Mouse (Mus musculus) ovary, postnatal 10 days (tissue): Measurements from ENCODE around the gene Rnd1.

Experiments used
- DNase-seq: peaks from one replicate; pipeline ENCODE4 v3.0.0; 2022; ENCODE audit warnings: low spot score

Gene Rnd1

DNA sequence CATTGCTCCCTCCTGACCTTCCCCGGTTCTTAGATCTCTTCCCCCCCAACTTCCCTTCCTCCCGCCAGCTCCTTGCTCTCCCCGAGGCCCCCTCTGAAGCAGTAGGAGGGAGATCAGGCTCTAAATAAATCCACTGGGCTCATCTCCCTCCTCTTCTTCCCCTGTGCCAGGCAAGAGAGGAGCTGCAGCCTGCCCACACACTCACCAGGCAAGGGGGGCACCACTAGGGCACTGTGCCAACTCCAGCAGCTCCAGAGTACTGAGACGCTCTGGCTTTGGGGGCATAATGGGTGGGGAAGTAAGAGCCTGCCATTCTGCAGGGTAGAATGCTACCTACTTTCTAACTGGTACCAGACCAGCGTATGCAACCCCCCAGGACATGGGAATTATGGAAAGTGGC, 40.7 kb downstream of the Rnd1 start:
- DNase-seq: no peak

DNA sequence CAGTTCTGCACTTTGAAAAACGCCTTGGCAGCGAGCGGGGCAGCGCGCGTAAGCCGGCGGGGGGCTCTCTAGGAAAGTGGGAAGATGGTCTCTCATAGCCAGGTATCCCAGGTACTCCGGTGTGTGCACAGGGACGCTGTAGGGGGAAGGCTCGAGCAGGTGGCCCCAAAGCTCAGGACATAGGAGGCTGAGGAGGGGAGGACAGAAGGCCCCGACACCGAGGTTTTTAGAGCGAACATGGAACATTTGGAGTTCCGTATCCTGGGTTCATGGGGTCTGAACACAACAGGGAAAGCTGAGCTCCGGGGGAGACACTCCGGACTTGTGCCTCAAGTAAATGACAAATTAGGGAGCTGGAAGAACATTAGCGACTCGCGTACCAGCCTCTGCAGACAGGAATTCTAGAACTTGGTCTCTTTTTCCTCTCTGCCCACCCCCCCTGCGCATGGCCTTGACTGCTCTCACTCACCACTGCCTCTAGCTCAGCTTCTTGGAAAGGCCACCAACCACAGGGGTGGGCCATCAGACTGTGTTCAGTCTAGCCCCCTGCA, 41.9 kb downstream of the Rnd1 start:
- no peak for DNase-seq

DNA sequence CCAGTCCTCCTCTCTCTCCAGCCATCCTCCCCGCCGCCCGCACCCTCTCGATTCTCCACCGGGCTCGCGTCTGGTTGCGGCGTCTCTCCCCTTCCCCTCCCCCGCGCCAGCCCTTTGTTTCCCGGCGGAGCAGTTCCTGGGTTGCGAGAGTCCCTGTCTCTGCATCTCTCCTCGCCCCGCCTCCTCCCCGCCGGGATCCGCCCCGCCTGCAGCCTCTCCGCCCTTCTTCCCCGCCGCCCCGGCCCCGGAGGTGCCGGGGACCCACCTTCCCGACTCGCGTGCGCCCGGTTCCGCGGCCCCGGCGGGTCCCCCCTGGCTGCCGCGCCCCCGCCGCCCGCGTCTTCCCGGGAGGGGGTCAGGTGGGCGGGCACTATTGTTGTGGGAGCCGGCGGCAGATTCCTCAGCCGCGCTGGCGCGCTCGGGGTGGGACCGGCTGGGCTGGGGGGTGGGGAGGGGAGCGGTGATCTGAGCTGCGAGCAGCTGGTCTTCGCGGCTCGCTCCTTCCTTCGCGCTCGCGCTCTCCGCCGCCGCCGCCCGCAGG, 42.6 kb downstream of the Rnd1 start:
- peak; percentile 70 for DNase-seq

- DNase-seq: no peak
These were observed 43.3 kb downstream of the Rnd1 start for GRCm38 (mm10) chr15:98633822-98634470.

- no peak for DNase-seq
These were observed 44.3 kb downstream of the Rnd1 start for GRCm38 (mm10) chr15:98632921-98633320.

- peak; percentile 52 for DNase-seq
These were observed 45.0 kb downstream of the Rnd1 start for GRCm38 (mm10) chr15:98632107-98632744.

GRCm38 (mm10) chr15:98631493-98631892, 45.8 kb downstream of the Rnd1 start:
- peak; percentile 54 for DNase-seq

DNA sequence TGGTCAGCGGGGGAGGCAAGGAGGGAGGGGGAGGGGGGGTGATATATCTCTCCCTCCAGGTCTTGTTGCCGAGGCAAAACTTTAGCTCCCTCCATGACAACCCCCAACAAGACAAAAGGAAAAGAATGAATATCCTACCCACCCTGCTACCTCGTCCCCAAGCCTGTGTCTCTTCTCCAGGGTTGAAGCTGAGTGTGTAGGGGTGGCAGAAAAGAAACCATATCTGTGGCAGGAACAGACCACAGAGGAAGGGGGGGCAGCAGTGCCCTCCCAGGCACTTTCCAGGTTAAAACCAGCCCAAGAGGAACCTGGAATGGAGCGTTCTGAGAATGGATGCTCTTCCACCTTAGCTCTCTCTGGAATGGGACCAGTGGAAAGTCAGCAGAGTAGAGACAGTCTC, 46.7 kb downstream of the Rnd1 start, which contains the start of gene Cacnb3:
Gene Cacnb3 (plus strand): TSS at position 301 of the 400 bp plus-strand sequence.
- DNase-seq: no peak

- no peak for DNase-seq
These were observed 47.8 kb downstream of the Rnd1 start for GRCm38 (mm10) chr15:98629464-98629863.

GRCm38 (mm10) chr15:98628589-98629254, 48.5 kb downstream of the Rnd1 start:
- no peak for DNase-seq

- no peak for DNase-seq
These were observed 50.6 kb downstream of the Rnd1 start for GRCm38 (mm10) chr15:98626487-98627212.

- DNase-seq: no peak
These were observed 51.2 kb downstream of the Rnd1 start for GRCm38 (mm10) chr15:98626078-98626477.

DNA sequence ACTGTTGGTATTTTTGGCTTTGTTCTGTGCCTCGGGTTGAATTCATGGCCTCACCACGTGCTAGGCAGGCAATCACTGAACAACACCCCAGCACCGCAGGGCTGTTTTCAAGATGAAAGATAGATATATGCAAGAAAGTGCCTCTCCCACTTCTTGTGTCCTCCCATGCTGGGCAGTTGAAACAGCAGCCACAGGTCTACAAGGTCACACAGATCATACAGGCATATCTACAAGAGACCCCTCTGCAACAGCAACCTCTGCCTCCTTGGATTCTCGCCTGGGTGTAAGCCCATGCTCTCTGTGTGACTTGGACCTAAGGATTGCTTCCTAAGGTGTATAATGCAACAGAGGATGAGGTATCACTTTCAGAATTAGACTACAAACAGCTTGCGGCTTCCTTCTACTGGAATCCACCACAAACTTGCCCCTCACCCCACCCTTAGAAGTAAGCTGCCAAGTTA, 53.9 kb downstream of the Rnd1 start:
- DNase-seq: no peak

- DNase-seq: no peak
These were observed 54.5 kb downstream of the Rnd1 start for GRCm38 (mm10) chr15:98622721-98623120.

- DNase-seq: no peak
These were observed 55.1 kb downstream of the Rnd1 start for GRCm38 (mm10) chr15:98622199-98622598.

DNA sequence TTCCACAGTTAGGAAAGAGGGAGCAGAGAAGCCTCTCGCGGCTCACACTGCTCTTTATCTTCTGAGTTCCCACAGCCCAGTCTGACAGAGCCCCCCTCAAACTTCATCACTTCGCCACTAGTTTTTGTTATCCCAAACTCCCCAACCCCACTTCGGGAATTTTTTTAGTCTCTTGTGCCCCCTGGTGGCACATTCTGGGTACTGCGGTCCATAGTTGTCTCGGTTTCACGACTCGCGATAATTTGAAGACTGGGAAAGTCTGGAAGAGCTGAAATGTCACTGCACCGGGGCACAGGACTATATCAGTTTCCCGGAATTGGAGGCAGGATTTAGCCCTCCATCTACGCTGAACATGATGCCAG, 60.1 kb downstream of the Rnd1 start:
- peak; percentile 82 for DNase-seq

DNA sequence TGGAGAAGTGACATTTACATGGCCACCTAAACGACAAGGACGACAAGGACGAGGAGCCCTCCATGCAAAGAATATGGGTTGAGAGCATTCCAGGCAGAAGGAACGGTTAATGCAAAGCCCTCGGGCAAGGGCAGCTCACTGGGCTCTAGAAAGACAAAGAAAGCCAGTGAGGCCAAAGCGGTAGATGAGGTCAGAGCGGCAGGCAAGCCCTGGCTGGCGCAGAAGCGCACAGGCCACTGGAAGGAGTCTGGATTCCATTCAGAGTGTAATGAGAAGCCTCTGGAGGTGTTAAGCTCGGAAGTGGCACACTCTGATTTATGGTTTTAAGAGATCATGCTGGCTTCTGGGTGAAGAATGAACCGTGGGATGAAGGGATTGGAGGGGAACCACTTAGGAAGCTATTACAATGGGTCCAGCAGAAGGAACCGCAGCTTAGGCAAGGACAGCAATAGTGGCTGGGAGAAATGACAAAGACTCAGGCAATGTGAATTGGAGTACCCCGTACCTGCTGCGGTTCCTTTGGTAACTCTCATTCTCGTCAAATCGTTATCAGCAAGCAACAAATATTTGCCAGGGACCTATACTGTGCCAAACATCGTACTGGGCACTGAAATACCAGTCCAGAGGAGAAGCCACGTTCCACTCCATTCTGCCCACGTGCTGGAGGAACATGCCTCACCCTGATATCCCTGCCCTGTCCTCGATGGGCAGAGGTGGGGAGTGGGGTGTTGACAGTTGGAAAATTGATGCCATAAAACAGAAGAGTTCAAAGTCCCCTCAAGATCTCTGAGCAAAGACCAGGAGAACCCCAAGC, 60.7 kb downstream of the Rnd1 start:
- DNase-seq: no peak

DNA sequence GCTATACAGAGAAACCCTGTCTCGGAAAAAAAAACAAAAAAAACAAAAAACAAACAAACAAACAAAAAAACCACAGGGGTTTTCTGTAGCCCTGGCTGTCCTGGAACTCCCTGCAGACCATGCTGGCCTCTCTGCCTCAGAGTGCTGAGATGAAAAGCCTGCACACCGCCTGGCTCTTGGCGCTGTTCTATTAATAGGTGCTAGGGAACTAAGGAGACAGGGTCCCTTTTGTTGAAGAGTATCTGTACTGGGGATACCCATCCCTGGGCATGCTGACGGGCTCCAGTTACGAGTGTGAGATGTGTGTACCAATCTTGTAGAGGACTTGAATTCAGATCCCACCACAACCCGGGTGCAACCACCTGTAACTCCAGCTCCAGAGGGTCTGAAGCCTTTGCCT, 61.5 kb downstream of the Rnd1 start:
- no peak for DNase-seq

- no peak for DNase-seq
These were observed 62.3 kb downstream of the Rnd1 start for GRCm38 (mm10) chr15:98614971-98615370.

DNA sequence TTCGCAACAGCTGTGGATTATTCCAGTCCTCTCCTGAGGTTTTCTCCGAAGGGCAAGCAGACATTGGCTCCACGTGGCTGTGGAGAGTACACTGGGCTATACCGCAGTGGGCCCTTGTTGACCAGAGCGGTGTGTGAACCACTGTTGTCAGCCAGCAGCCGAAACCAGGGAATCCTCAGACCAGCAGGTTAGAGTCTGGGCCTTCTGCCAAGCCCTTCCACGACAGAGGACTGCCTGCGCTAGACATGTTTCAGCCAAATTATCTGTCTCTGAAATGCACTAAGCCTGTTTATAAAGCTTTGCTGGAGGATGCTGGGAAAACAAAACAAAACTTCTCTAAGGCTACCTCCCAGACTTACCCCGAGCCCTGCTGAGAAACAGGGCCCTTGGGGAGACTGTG, 62.7 kb downstream of the Rnd1 start:
- no peak for DNase-seq
